Mouse (Mus musculus) central nervous system, embryonic 18 days (tissue): ENCODE data around the gene Cpt1b. TPM values are rescaled to one million over a fixed set of nuclear protein-coding genes. Genes with fewer than 3 reads are reported as not detected.

Source experiments
- polyA plus RNA-seq: library from polyadenylated mRNA; depleted of rRNA; stranded (reverse); fragments of >200 nt; gene quantifications from 2 replicates; pipeline ENCODE4 v1.2.3, GENCODE M21; 2012; rRNA removed

Gene Cpt1b
- polyA plus RNA-seq = 6.2 and 8.1 TPM in 2 replicates

GRCm38 (mm10) chr15:89425711-89426121 lies at the start of gene Cpt1b:
Gene Cpt1b (minus strand): TSS chr15:89425863.

DNA sequence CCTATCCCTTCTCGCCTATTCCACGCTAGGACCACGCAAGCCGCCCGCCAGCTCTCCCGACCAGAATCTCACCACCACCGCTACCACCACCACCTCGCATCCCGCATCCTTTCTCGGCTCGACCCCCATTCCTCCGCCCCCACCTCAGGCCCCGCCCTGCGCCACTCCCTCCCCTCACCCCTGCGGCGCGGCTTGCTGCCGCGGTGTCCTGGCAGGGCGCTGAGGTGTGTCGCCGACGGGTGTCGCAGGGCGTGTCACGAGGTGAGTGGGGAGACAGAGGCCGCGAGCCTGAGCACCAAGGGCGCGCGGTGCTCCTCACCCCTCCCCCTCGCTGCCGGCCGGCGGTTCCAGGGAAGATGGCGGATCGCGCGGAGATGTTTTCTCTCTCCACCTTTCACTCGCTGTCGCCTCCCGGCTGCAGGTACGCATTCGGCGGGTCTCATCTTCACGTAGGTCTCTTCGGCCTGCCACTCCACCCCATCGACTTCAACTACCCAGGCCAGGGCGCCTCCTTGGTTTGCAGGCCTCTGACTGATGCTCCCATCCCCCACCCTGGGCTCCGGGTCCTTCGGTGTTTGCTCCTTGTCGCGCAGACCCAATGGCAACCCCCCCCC lies 28.3 kb upstream of the Cpt1b start, which contains the start of gene Mapk8ip2:
Gene Mapk8ip2 (plus strand): TSS at position 49 of the 614 bp plus-strand sequence.

DNA sequence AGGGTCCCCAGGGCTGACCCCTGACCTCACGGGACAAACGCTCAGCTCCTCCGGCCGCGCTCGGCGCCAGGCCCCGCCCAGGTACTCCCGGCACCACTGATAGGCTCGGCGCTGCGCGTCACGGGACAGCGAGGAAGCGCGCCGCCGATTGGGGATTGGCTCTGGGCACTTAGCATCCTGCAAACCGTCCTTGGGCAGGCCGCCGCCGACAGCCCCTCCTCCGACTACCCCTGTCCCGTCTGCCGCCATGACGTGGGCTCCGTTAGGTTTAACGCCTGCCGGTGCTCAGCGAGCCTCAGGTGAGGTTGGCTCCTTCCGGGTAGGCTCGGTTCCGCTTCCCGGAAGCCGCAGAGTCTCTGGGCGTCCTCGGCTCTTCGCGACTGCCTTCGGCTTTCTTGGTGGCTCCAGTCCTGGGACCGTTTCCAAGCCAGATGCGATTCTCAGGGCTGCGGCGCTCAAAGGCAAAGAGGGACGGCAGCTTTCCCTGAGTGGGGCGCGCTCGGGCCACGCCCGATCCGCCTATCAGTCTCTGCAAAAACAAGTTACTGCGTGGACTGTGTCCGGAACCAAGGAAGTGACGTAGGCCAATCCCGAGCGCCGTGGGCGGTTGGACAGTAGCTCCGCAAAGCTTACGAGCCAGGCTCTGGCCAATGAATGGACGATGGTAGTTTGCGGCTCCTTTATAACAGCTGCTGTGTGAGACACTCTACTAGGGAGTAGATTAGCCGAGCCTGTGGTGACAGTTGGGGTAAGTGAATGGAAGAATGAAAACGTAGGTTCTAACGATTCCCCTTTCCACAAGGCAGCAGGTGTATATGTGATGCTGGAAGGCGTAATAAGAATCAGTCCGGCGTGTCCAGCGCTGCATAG lies 3.9 kb upstream of the Cpt1b start, which contains the start of the genes C730034F03Rik, Gm44502 and Chkb:
Gene C730034F03Rik (plus strand): TSS at position 238 of the 870 bp plus-strand sequence.
Gene Gm44502 (minus strand): TSS at position 345 of the 870 bp plus-strand sequence.
Gene Chkb (minus strand): TSS at position 557 of the 870 bp plus-strand sequence.

DNA sequence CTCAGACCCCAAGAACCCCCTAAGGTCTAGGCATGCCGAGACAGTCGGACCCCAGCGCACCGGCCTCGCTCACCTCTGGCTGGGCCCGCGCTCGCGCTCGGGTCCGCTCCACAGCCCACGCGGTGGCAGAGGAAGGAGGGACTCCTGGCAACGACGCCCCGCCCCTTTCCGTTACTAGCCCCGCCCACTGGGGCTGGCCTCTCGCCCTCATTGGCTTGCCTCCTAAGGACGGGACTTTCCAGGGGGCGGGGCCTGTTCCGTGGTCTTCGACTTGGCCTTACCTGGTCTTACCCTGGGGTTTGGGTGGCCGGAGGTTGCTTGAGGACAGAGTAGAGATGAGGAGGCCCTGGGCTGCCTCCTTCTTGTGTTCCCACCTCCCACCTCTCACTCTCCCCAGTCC lies 15.5 kb downstream of the Cpt1b start, which contains the start of gene Syce3:
Gene Syce3 (minus strand): TSS at position 386 of the 400 bp plus-strand sequence.

GRCm38 (mm10) chr15:89384617-89385016 lies 41.0 kb downstream of the Cpt1b start, which contains the start of gene Klhdc7b:
Gene Klhdc7b (plus strand): TSS chr15:89384917.

GRCm38 (mm10) chr15:89378831-89379401 lies 46.7 kb downstream of the Cpt1b start, which contains the start of gene Odf3b:
Gene Odf3b (minus strand): TSS chr15:89379282.

DNA sequence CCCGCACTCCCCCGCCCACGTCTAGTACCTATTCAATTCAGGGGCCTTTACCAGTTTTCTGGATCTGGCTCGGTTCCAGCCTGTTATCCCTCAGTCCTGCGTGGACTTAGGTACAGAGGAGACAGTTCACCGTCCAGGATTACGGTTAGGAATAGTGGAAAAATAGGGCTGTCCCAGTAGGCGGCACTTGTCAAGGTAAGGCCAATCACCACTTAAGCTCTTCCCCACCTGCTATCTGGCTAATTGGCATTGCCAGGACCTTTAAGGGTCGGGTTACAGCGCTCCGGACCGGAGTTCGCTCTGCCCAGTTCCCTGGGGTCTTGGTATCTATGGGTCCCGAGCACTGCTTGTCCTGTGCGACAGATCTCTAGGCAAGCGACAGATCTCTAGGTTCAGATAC lies 48.7 kb downstream of the Cpt1b start, which contains the start of gene Tymp:
Gene Tymp (minus strand): TSS at position 83 of the 400 bp plus-strand sequence.

DNA sequence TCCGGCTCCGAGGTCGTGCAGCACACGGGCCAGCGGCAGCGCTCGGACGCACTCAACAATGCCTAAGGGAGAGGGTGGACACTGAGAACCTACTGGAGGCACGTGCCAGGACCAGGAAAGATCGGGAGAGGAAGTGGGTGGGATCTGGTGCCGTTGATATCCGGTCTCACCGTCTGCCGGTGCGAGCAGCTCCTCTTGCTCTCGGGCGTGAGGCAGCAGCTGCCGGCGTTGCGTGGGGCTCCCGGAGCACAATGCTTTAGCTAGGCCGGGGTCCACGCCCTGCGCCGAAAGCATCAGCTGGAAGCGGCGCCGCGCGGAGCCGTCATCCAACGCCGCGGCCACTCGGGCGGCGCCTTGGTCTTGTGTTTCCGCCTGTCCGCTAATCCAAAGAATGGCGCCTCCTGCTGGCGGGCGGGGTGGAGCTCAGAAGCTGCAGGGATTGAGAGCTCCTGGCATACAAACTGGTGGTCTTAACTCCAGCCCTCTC lies 51.9 kb downstream of the Cpt1b start, which contains the start of gene Sco2:
Gene Sco2 (minus strand): TSS at position 85 of the 487 bp plus-strand sequence.

Other genes starting within 250 kb of the Cpt1b start
- gene Plxnb2, start 245.1 kb downstream of the Cpt1b start, polyA plus RNA-seq = 134 and 141 TPM in 2 replicates
- gene Dennd6b, start 229.4 kb downstream of the Cpt1b start, polyA plus RNA-seq = 162 TPM in 2 replicates
- 132 and 135 TPM in 2 replicates for gene Ppp6r2, start 214.3 kb downstream of the Cpt1b start, polyA plus RNA-seq
- 149 and 165 TPM in 2 replicates for gene Sbf1, start 110.6 kb downstream of the Cpt1b start, polyA plus RNA-seq
- gene Adm2, start 103.1 kb downstream of the Cpt1b start, polyA plus RNA-seq = 0.07 TPM in 1 of 2 replicates, not detected in the other
- not detected in 2 replicates for gene Miox, start 91.5 kb downstream of the Cpt1b start, polyA plus RNA-seq
- 15.9 and 17.0 TPM in 2 replicates for gene Lmf2, start 70.2 kb downstream of the Cpt1b start, polyA plus RNA-seq
- 104 and 105 TPM in 2 replicates for gene Ncaph2, start 70.1 kb downstream of the Cpt1b start, polyA plus RNA-seq
- gene Sco2, start 52.0 kb downstream of the Cpt1b start, polyA plus RNA-seq = 34.5 and 37.7 TPM in 2 replicates
- gene Tymp, start 48.8 kb downstream of the Cpt1b start, polyA plus RNA-seq = 3.2 and 3.9 TPM in 2 replicates
- gene Odf3b, start 46.6 kb downstream of the Cpt1b start, polyA plus RNA-seq = 2.2 and 4.6 TPM in 2 replicates
- 0.03 and 0.04 TPM in 2 replicates for gene Klhdc7b, start 40.9 kb downstream of the Cpt1b start, polyA plus RNA-seq
- 0.23 and 0.26 TPM in 2 replicates for gene Syce3, start 15.4 kb downstream of the Cpt1b start, polyA plus RNA-seq
- 3.3 and 3.4 TPM in 2 replicates for gene C730034F03Rik, start 3.7 kb upstream of the Cpt1b start, polyA plus RNA-seq
- 0.11 and 0.19 TPM in 2 replicates for gene Gm44502, start 3.8 kb upstream of the Cpt1b start, polyA plus RNA-seq
- 87.4 and 92.5 TPM in 2 replicates for gene Chkb, start 4.0 kb upstream of the Cpt1b start, polyA plus RNA-seq
- 85.6 and 93.4 TPM in 2 replicates for gene Mapk8ip2, start 28.1 kb upstream of the Cpt1b start, polyA plus RNA-seq
- 36.4 and 36.7 TPM in 2 replicates for gene Arsa, start 51.6 kb upstream of the Cpt1b start, polyA plus RNA-seq
- 41.7 and 44.4 TPM in 2 replicates for gene Shank3, start 73.8 kb upstream of the Cpt1b start, polyA plus RNA-seq
- gene Acr, start 142.5 kb upstream of the Cpt1b start, polyA plus RNA-seq = 7.3 and 9.3 TPM in 2 replicates
- gene Rabl2, start 166.1 kb upstream of the Cpt1b start, polyA plus RNA-seq = 114 and 122 TPM in 2 replicates